Mouse (Mus musculus): ENCODE results near the gene Prrc2b.

The Prrc2b gene

GRCm38 (mm10) chr2:32160967-32161366 is 10.1 kb downstream of the Prrc2b start:
- DNase-seq (ENCODE audit: low read depth, low spot score), result no peak

DNA sequence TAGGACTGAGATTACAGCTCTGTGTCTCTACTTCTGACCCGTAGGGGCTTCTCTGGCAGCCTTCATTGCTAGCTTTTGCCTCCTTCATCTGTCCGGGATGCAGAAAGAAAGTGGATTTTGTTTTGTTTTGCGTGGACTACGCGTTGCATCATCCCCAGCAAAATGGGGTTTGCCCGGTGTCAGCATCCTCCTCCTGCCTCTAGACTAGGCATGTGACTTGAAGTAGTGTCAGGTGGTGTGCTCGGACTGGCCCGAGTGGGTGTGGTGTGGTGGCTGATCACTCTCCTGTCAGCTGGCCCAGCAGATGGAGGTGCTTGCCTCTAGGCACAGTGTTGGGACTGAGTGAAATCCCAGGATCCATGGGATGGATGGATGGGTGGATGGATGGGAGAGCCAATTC is 11.2 kb downstream of the Prrc2b start:
- DNase-seq (ENCODE audit: low read depth, low spot score), result no peak

DNA sequence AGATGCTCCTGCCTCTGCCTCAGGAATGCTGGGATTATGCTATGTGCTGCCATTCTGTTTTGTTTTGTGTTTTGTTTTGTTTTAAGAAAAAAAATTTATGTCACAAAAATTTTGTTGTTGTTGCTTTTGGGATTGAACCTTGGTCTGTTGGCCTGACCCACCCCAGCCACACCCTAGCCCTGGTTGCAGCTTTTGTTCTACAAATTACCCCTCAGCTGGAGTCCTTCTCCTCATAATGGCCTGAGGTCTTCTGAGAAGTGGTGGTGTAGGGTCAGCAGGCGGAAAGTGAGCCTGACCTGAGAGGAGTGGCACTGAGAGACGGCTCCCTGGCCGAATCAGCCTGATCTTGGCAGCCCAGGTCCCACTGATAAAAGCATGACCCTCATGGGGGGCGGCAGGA is 11.8 kb downstream of the Prrc2b start:
- DNase-seq (ENCODE audit: low read depth, low spot score), result no peak

GRCm38 (mm10) chr2:32163057-32163456 is 12.2 kb downstream of the Prrc2b start:
- DNase-seq (ENCODE audit: low read depth, low spot score), result no peak

GRCm38 (mm10) chr2:32164503-32164902 is 13.6 kb downstream of the Prrc2b start:
- no peak for DNase-seq (ENCODE audit: low read depth, low spot score)

GRCm38 (mm10) chr2:32165040-32165800 is 14.3 kb downstream of the Prrc2b start:
- DNase-seq (ENCODE audit: low read depth, low spot score), result no peak

GRCm38 (mm10) chr2:32166581-32166980 is 15.7 kb downstream of the Prrc2b start:
- no peak for DNase-seq (ENCODE audit: low read depth, low spot score)

DNA sequence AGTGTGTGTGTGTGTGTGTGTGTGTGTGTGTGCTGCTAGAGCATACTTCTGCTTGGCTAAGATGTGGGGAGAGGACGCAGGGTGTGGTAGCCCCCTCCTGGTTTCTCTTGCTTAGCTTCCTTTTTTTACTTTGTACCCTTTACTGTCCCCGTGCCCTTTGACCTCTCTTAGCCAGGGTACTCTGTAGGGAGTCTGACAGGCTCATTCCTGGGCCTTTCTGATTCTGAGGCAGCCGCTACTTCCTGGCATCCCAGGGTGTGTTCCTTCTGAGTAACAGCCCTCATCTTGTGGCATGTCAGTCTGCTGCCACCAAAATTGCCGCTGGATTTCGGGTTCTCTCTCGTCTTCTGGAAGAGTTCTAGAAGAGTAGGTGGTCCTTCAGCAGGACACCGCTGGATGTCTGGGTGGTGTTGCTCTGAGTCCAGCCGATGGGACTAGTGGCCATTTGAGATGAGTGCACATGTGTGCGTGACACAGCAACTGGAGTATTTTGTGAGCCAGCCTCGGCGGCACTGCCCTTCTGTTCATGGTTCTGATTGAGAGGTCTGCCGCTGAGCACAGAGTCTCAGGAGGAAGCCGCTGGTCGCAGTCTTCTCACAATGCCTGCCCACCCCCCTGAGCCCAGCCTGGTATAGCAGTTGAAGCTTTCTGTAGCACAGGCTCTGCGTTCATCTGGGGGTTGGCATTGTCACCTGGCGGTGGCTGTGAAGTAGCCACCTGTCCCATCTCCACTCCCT is 16.3 kb downstream of the Prrc2b start:
- DNase-seq (ENCODE audit: low read depth, low spot score), result no peak

- no peak for DNase-seq (ENCODE audit: low read depth, low spot score)
These were observed 16.9 kb downstream of the Prrc2b start for GRCm38 (mm10) chr2:32167819-32168218.

DNA sequence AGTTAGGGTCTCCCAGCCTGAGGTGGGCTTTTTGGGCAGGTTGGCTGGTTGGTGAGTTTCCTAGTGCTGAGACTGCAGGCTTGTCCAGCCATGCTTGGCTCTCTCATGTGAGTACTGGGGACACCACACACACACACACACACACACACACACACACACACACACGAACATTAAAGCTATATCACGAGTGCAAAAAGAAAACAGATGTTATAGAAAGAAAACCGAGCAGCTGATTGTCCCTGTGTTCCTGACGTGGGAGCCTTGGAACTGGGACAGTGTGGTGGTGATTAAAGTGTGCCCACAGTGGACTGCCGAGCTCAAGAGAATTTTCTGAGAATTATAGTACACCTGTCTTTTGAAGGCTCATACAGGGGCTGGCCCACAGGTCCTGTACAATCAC is 18.4 kb downstream of the Prrc2b start:
- DNase-seq (ENCODE audit: low read depth, low spot score), result no peak

DNA sequence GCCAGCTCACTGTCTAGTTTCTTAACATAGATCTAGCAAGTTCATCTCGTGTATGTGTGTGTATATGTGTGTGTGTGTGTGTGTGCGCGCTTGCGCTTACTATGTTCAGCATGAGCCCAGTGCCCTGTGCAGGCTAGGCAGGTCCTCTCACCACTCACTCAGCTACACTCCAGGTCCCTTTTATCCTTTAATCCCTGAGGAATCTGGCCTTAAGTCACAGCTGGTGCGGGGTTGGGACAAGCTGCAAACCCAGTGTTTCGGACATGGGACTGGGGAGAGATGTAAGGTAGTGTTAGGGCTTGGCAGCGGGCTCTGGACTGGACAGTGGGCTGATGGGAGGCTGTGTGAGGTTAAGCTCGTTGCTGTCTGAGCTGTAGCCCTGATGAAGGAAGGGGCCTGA is 19.1 kb downstream of the Prrc2b start:
- DNase-seq (ENCODE audit: low read depth, low spot score), result no peak

GRCm38 (mm10) chr2:32171658-32172433 is 21.0 kb downstream of the Prrc2b start:
- DNase-seq (ENCODE audit: low read depth, low spot score), result no peak

DNA sequence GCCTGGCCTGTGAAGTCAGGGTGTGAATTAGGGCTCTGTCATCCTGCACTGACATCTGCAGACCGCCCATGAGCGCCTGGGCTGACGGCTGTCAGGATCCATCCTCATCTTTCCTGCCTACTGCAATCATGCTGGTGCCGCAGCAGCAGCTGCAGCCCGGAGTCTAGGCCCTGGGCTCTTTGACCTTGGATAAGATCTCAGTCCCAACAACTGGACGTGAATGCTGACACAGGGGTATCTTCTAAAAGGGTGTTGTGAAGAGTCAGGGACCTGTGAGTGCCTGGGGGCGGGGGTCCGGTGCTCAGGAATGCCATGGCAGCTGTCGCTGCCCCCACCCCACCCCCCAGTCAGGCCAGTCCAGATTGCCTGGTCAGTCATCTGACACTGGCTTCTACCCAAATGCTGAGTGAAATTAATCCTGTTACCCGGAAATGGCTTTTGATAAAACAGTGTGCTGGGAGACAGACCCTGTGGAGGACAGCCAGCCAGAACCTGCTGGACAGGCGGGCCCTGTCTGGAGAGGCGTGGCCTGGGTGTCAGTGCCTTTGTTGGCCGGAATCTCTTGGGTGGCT is 23.4 kb downstream of the Prrc2b start:
- no peak for DNase-seq (ENCODE audit: low read depth, low spot score)

DNA sequence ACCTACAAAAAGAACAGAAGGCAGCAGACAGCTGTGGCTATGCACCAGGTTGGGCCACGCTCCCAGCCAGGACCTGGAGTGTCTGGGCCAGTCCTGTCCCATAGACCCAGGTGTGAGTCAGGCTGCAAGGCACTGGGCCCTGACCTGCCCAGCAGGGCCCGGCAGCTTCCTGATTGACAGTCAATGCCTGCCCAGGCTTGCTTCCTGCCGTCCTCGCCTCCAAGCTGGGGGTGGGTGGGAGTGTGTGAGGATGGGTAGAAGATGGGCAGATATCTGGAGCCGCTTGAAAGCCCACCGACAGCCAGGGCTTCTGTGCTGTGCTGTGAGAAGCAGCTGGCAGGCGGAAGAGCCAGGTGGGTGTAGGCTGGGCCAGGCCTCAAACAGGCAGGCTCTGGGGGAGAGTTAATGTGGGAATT is 24.2 kb downstream of the Prrc2b start:
- no peak for DNase-seq (ENCODE audit: low read depth, low spot score)

- no peak for DNase-seq (ENCODE audit: low read depth, low spot score)
These were observed 24.6 kb downstream of the Prrc2b start for GRCm38 (mm10) chr2:32175508-32175907.

- no peak for DNase-seq (ENCODE audit: low read depth, low spot score)
These were observed 26.0 kb downstream of the Prrc2b start for GRCm38 (mm10) chr2:32176848-32177247.

GRCm38 (mm10) chr2:32177397-32178060 is 26.6 kb downstream of the Prrc2b start:
- DNase-seq (ENCODE audit: low read depth, low spot score), result no peak

DNA sequence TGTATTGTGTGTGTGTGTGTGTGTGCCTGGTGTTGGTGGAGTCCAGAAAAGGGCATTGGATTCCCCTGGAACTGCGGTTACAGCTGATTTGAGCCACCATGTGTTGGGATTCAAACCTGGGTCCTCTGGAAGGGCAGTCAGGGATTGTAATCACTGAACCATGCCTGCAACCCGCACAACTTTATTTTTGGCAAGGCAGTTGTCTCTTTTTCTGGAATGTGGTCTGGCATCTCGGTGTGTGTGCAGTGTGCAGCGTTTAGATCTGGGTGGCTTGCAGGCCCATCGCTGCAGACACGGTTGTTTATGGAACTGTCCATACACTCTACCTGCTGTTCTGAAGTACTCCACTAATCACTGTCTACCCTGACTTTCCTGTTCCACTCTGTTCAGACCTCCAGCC is 28.5 kb downstream of the Prrc2b start:
- no peak for DNase-seq (ENCODE audit: low read depth, low spot score)

GRCm38 (mm10) chr2:32180127-32180526 is 29.2 kb downstream of the Prrc2b start:
- DNase-seq (ENCODE audit: low read depth, low spot score), result no peak

DNA sequence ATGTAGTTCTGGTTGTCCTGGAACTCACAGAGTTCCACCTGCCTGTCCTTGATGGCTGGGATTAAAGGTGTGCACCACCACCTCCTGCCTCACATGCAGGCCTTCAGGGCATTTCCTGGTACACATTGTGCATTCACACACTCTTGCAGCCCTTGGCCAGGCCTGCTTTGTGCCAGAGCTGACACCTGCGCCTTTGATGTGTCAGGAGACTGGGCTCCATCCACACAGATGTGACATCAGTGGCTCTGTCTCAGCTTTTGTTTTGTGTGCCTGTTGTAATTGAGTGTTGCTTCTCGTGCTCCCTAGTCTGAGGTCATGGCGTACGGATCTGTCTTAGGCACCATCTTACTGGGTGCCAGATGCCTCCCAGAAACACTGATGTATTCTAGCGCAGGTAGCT is 30.5 kb downstream of the Prrc2b start:
- DNase-seq (ENCODE audit: low read depth, low spot score), result no peak

- no peak for DNase-seq (ENCODE audit: low read depth, low spot score)
These were observed 31.2 kb downstream of the Prrc2b start for GRCm38 (mm10) chr2:32182119-32182518.

Measured in c-Kit-negative CD71-positive TER-119-positive erythroid progenitor cells, embryonic 14.5 days (primary cell).